Mouse (Mus musculus): ENCODE data around the gene Ren1. TPM values are rescaled to one million over a fixed set of nuclear protein-coding genes. Genes with fewer than 3 reads are reported as not detected.

The Ren1 gene
- not detected for polyA plus RNA-seq (2014; fragmentation: Illumina TruSeq; extraction: RNeasy Lipid Tissue Mini Kit (QIAGEN cat#74804); ENCODE audit: low replicate concordance)

DNA sequence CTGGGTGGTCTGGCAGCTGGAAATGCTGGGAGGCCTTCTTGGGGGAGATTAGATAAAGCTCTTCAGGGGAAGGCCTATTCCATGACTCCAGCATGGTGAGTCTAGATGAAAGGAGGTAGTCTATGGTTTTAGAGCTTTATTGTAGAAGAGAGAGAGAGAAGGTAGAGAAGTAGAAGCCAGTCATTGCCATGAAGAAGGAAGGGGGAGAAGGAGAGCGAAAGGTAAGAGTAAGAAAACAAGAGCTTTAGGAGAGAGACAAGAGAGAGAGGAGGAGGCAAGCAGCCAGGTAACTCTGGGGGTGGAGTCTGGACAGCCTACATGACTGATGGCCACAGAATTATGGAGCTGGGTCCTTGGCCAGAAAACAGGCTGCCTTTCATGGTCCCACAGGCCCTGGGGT lies at the start of gene Ren1:
TSS of gene Ren1 (plus strand) at position 301 of the 400 bp plus-strand sequence.

DNA sequence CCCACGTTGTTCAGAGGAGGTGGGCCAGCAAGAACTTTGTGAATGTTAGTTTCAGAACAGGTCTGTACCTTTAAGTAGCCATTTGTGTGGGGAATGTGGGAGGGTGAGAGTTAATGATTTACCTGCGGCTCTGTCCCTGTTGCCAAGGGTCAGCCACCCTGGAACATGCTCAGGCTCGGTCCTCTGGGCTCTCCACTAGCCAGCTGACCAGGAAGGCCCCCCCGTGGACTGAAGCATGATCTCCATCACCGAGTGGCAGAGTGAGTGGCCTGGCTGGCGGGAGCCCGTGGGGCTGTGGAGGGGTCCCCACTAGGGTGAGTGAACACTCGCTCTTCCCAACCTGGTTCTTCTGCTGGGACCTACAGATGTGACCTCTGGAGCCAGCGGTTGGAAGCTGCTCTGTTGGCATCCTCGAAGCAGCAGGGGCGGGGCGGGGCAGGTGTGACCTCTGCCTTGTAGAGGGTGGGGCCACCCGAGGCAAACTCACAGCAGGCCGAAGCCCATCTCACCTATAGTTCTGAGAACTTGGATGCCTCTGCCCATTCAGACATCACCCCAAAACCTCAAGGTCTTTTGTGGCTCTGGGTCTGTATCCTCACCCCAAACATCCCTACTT lies 40.5 kb upstream of the Ren1 start, which contains the start of gene Golt1a:
TSS of gene Golt1a (plus strand) at position 149 of the 616 bp plus-strand sequence.

DNA sequence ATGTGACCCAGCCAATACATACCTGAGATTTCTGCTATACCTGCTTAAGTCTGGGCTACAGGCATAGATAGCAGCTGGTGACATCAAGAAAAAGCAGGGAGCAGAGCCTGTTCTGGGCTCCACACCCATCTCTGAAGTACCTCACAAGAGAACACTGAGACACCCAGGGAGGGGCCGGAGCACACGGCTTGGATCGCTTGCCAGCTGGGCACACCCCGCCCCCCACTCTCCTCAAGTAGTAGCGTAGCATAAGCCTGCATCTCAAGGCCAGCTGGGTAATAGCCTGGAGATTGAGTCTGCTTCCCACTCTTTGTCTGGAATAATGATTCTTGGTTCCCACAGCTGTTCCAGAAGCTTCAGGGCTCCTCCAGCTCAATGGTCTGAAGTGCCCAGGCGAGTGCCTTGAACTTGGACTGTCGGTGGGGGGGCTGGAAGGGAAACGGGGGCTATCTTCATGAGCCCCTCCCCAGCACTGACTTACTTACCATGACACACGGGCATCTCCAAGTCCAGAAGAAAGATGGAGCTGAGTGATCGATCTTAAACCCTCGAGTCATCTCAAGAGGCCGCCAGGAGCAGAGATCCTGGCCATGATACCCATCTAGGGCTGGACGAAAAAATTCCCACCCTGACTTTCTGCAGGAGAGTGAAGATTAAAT lies 28.9 kb upstream of the Ren1 start, which contains the start of gene Kiss1:
TSS of gene Kiss1 (plus strand) at position 609 of the 659 bp plus-strand sequence.

DNA sequence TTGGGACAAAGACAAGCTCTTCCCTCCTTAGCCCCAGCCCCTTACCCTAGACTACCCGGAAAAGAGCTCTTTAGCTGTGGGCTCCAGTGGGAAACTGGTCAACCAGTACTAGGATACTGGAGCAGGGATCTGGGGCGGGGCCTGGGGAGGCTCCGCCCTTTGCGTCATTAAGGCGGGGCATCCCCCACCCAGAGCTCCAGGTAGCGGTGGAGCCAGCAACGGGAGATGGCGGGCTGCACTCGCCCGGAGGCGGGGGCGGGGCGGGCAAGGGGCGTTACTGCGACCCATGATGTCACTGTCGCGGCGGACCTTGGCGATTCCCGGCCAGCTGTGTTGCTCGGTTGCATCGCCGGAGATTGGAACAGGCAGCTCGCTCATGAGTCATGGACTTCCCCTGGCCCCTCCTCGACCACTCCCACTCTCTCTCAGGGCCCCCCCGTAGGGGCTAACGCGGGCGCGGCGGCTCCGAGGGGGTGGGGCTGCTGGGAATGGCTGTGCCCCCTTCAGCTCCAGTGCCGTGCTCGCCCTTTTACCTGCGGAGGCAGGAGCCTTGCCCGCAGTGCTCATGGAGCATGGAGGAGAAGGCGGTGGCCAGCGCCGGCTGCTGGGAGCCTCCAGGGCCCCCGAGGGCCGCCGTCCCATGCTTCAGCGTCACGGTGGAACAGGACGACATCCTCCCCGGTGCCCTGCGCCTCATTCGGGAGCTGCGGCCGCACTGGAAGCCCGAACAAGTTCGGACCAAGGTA lies 13.1 kb downstream of the Ren1 start, which contains the start of gene Etnk2:
TSS of gene Etnk2 (plus strand) at position 297 of the 746 bp plus-strand sequence.

Other genes starting within 250 kb of the Ren1 start
- gene Ppp1r15b, start 219.4 kb upstream of the Ren1 start, polyA plus RNA-seq (2014; fragmentation: Illumina TruSeq; extraction: RNeasy Lipid Tissue Mini Kit (QIAGEN cat#74804); ENCODE audit: low replicate concordance), result 159 TPM
- 21.9 TPM for gene Plekha6, start 186.3 kb upstream of the Ren1 start, polyA plus RNA-seq (2014; fragmentation: Illumina TruSeq; extraction: RNeasy Lipid Tissue Mini Kit (QIAGEN cat#74804); ENCODE audit: low replicate concordance)
- 16.3 TPM for gene Golt1a, start 40.7 kb upstream of the Ren1 start, polyA plus RNA-seq (2014; fragmentation: Illumina TruSeq; extraction: RNeasy Lipid Tissue Mini Kit (QIAGEN cat#74804); ENCODE audit: low replicate concordance)
- not detected for gene Kiss1, start 28.6 kb upstream of the Ren1 start, polyA plus RNA-seq (2014; fragmentation: Illumina TruSeq; extraction: RNeasy Lipid Tissue Mini Kit (QIAGEN cat#74804); ENCODE audit: low replicate concordance)
- gene Etnk2, start 13.1 kb downstream of the Ren1 start, polyA plus RNA-seq (2014; fragmentation: Illumina TruSeq; extraction: RNeasy Lipid Tissue Mini Kit (QIAGEN cat#74804); ENCODE audit: low replicate concordance), result not detected
- gene Sox13, start 73.9 kb downstream of the Ren1 start, polyA plus RNA-seq (2014; fragmentation: Illumina TruSeq; extraction: RNeasy Lipid Tissue Mini Kit (QIAGEN cat#74804); ENCODE audit: low replicate concordance), result 1.7 TPM